Mouse (Mus musculus) inflammation-experienced regulatory T-cells, adult 6 months (primary cell): ENCODE measurements at regions not wholly inside any gene's neighbourhood (a gene's known extent, or its start where the extent isn't known, plus 50 kb on each side); places are given as distances from the start of the nearest gene placed in this dataset.

ENCODE experiments used
- ATAC-seq: one replicate; pipeline ENCODE4 v1.8.0; 2017

GRCm38 (mm10) chr8:103144835-103145234 lies 359.4 kb upstream of the Cdh11 start:
- ATAC-seq: no peak

- no peak for ATAC-seq
Measured at GRCm38 (mm10) chr8:103148013-103148412, 362.6 kb upstream of the Cdh11 start.

GRCm38 (mm10) chr8:103148447-103148846 lies 363.0 kb upstream of the Cdh11 start:
- no peak for ATAC-seq

GRCm38 (mm10) chr8:103166623-103167316 lies 381.3 kb upstream of the Cdh11 start:
- no peak for ATAC-seq

- ATAC-seq: no peak
Measured at GRCm38 (mm10) chr8:103173313-103173712, 387.9 kb upstream of the Cdh11 start.

- ATAC-seq: no peak
Measured at GRCm38 (mm10) chr8:103173803-103174429, 388.5 kb upstream of the Cdh11 start.

- no peak for ATAC-seq
Measured at GRCm38 (mm10) chr8:103180661-103181060, 395.2 kb upstream of the Cdh11 start.

GRCm38 (mm10) chr8:103188720-103189498 lies 403.5 kb upstream of the Cdh11 start:
- no peak for ATAC-seq

GRCm38 (mm10) chr8:103198251-103198650 lies 412.8 kb upstream of the Cdh11 start:
- ATAC-seq: no peak

- ATAC-seq: no peak
Measured at GRCm38 (mm10) chr8:103199696-103200615, 414.5 kb upstream of the Cdh11 start.

GRCm38 (mm10) chr8:103203710-103204109 lies 418.3 kb upstream of the Cdh11 start:
- no peak for ATAC-seq

GRCm38 (mm10) chr8:103214606-103215005 lies 429.2 kb upstream of the Cdh11 start:
- ATAC-seq: no peak

GRCm38 (mm10) chr8:103230741-103231475 lies 445.5 kb upstream of the Cdh11 start:
- no peak for ATAC-seq

GRCm38 (mm10) chr8:103234374-103234773 lies 448.9 kb upstream of the Cdh11 start:
- ATAC-seq: no peak

GRCm38 (mm10) chr8:103235614-103236013 lies 450.2 kb upstream of the Cdh11 start:
- no peak for ATAC-seq

- no peak for ATAC-seq
Measured at GRCm38 (mm10) chr8:103238456-103238970, 453.1 kb upstream of the Cdh11 start.

- ATAC-seq: no peak
Measured at GRCm38 (mm10) chr8:103244169-103244568, 458.7 kb upstream of the Cdh11 start.

GRCm38 (mm10) chr8:103244658-103245057 lies 459.2 kb upstream of the Cdh11 start:
- no peak for ATAC-seq

- ATAC-seq: no peak
Measured at GRCm38 (mm10) chr8:103245864-103246263, 460.4 kb upstream of the Cdh11 start.

GRCm38 (mm10) chr8:103261236-103261635 lies 475.8 kb upstream of the Cdh11 start:
- no peak for ATAC-seq

GRCm38 (mm10) chr8:103270035-103270434 lies 484.6 kb upstream of the Cdh11 start:
- no peak for ATAC-seq
